Mouse (Mus musculus): ENCODE data around the gene Nupr1. TPM values are rescaled to one million over a fixed set of nuclear protein-coding genes. Genes with fewer than 3 reads are reported as not detected.

Nupr1 gene
- polyA plus RNA-seq (2015; fragmentation: Nextera tagmentation; extraction: Ambion mirVana): 70.8 and 73.3 TPM in 2 replicates

GRCm38 (mm10) chr7:126630824-126631518 lies at the start of gene Nupr1:
Nupr1 (minus strand) TSS chr7:126630861.
- no peak within 1 kb of the TSS for H3K4me2 ChIP-seq (ENCODE audit: low read depth, low read length)
- H3K27ac ChIP-seq (ENCODE audit: low read length): peak within 1 kb of the TSS; percentile 50
- ATAC-seq: peak; percentile 59
- 77% methylated on average over 4 of the region's 4 CpGs for WGBS
- H3K27me3 ChIP-seq (replicated peaks; ENCODE audit: control insufficient read depth, insufficient read depth, low read length): no peaks in the 10 kb centered on the region
- peaks cover 10% of the 10 kb centered on the region; the same call in 1 of the 2 replicates for H3K4me1 ChIP-seq (ENCODE audit: control insufficient read depth, insufficient read depth, low read length)
- no peak within 1 kb of the TSS for H3K4me3 ChIP-seq (ENCODE audit: low read length)
- H3K9ac ChIP-seq (ENCODE audit: low read depth, low read length): no peak within 1 kb of the TSS
- no peaks in the 10 kb centered on the region for H3K9me3 ChIP-seq (ENCODE audit: control insufficient read depth, low read length)
- no peaks in the 10 kb centered on the region for H3K36me3 ChIP-seq (ENCODE audit: control insufficient read depth, insufficient read depth, low read length)

- H3K27me3 ChIP-seq (replicated peaks; ENCODE audit: control insufficient read depth, insufficient read depth, low read length): no peaks in the 10 kb centered on the region
- no peaks in the 10 kb centered on the region for H3K4me1 ChIP-seq (ENCODE audit: control insufficient read depth, insufficient read depth, low read length)
- 0 out of 2 replicates have a peak, but pooled peaks cover 2% of the 10 kb centered on the region for H3K36me3 ChIP-seq (ENCODE audit: control insufficient read depth, insufficient read depth, low read length)
- H3K4me2 ChIP-seq (ENCODE audit: low read depth, low read length): no peak overlapping the region
- 83% methylated on average over 5 of the region's 5 CpGs for WGBS
- no peak overlapping the region for H3K4me3 ChIP-seq (ENCODE audit: low read length)
- ATAC-seq: no peak
- no peak overlapping the region for H3K27ac ChIP-seq (ENCODE audit: low read length)
- H3K9ac ChIP-seq (ENCODE audit: low read depth, low read length): no peak overlapping the region
- no peaks in the 10 kb centered on the region for H3K9me3 ChIP-seq (ENCODE audit: control insufficient read depth, low read length)
These were observed 49.0 kb upstream of the Nupr1 start for GRCm38 (mm10) chr7:126679683-126680082.

- no peaks in the 10 kb centered on the region for H3K4me1 ChIP-seq (ENCODE audit: control insufficient read depth, insufficient read depth, low read length)
- no peaks in the 10 kb centered on the region for H3K27me3 ChIP-seq (replicated peaks; ENCODE audit: control insufficient read depth, insufficient read depth, low read length)
- 46% methylated on average over 8 of the region's 8 CpGs for WGBS
- H3K9me3 ChIP-seq (ENCODE audit: control insufficient read depth, low read length): no peaks in the 10 kb centered on the region
- peak overlapping the region; percentile 27; the same call in 1 of the 2 replicates for H3K27ac ChIP-seq (ENCODE audit: low read length)
- H3K9ac ChIP-seq (ENCODE audit: low read depth, low read length): no peak overlapping the region
- 0 out of 2 replicates have a peak, but pooled peaks cover 2% of the 10 kb centered on the region for H3K36me3 ChIP-seq (ENCODE audit: control insufficient read depth, insufficient read depth, low read length)
- peak; percentile 37; the same call in 1 of the 2 replicates for ATAC-seq
- no peak overlapping the region for H3K4me2 ChIP-seq (ENCODE audit: low read depth, low read length)
- H3K4me3 ChIP-seq (ENCODE audit: low read length): no peak overlapping the region
These were observed 48.1 kb upstream of the Nupr1 start for GRCm38 (mm10) chr7:126678545-126679341.

GRCm38 (mm10) chr7:126676631-126677220 lies 46.1 kb upstream of the Nupr1 start:
- H3K4me3 ChIP-seq (ENCODE audit: low read length): no peak overlapping the region
- no peak overlapping the region for H3K9ac ChIP-seq (ENCODE audit: low read depth, low read length)
- no peak for ATAC-seq
- H3K36me3 ChIP-seq (ENCODE audit: control insufficient read depth, insufficient read depth, low read length): peaks cover 8% of the 10 kb centered on the region; the same call in 1 of the 2 replicates
- H3K9me3 ChIP-seq (ENCODE audit: control insufficient read depth, low read length): no peaks in the 10 kb centered on the region
- WGBS: 78% methylated on average over 4 of the region's 4 CpGs
- no peaks in the 10 kb centered on the region for H3K4me1 ChIP-seq (ENCODE audit: control insufficient read depth, insufficient read depth, low read length)
- H3K27ac ChIP-seq (ENCODE audit: low read length): no peak overlapping the region
- H3K27me3 ChIP-seq (replicated peaks; ENCODE audit: control insufficient read depth, insufficient read depth, low read length): no peaks in the 10 kb centered on the region
- H3K4me2 ChIP-seq (ENCODE audit: low read depth, low read length): no peak overlapping the region

DNA sequence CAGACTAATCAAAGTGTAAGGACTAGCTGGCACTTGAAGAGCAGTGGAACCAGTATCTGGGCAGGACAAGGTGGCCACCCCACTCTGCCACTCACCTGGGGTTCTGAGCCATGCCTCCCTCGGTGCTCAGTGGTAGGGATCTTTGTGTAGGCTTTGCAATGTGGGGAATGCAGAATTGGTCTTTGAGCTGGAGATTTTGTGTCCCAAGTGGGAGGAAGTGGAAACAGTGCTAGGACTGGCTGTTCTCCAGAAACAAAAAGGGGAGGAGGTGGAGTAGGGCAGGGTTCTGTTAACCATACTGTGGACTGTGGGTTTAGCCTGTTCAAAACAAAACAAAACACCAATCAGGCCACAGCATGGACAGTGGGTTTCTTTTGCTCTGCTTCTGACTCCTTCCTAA lies 45.5 kb upstream of the Nupr1 start, which contains the start of gene Sult1a1:
Sult1a1 (minus strand) TSS at position 226 of the 400 bp plus-strand sequence.
- H3K27ac ChIP-seq (ENCODE audit: low read length): 0 out of 2 replicates have a peak within 1 kb of the TSS, but pooled peaks have one; percentile 7
- H3K4me1 ChIP-seq (ENCODE audit: control insufficient read depth, insufficient read depth, low read length): no peaks in the 10 kb centered on the region
- no peaks in the 10 kb centered on the region for H3K9me3 ChIP-seq (ENCODE audit: control insufficient read depth, low read length)
- ATAC-seq: peak; percentile 22; the same call in 1 of the 2 replicates
- H3K36me3 ChIP-seq (ENCODE audit: control insufficient read depth, insufficient read depth, low read length): peaks cover 9% of the 10 kb centered on the region; the same call in 1 of the 2 replicates
- no peak within 1 kb of the TSS for H3K4me2 ChIP-seq (ENCODE audit: low read depth, low read length)
- no peaks in the 10 kb centered on the region for H3K27me3 ChIP-seq (replicated peaks; ENCODE audit: control insufficient read depth, insufficient read depth, low read length)
- WGBS: 64% methylated on average over 1 of the region's 1 CpGs
- no peak within 1 kb of the TSS for H3K4me3 ChIP-seq (ENCODE audit: low read length)
- no peak within 1 kb of the TSS for H3K9ac ChIP-seq (ENCODE audit: low read depth, low read length)

GRCm38 (mm10) chr7:126675104-126675503 lies 44.4 kb upstream of the Nupr1 start:
- WGBS: 97% methylated on average over 8 of the region's 8 CpGs
- ATAC-seq: no peak
- no peak overlapping the region for H3K27ac ChIP-seq (ENCODE audit: low read length)
- H3K36me3 ChIP-seq (ENCODE audit: control insufficient read depth, insufficient read depth, low read length): peaks cover 10% of the 10 kb centered on the region; the same call in 1 of the 2 replicates
- H3K4me1 ChIP-seq (ENCODE audit: control insufficient read depth, insufficient read depth, low read length): no peaks in the 10 kb centered on the region
- no peak overlapping the region for H3K9ac ChIP-seq (ENCODE audit: low read depth, low read length)
- H3K27me3 ChIP-seq (replicated peaks; ENCODE audit: control insufficient read depth, insufficient read depth, low read length): no peaks in the 10 kb centered on the region
- H3K4me3 ChIP-seq (ENCODE audit: low read length): no peak overlapping the region
- no peaks in the 10 kb centered on the region for H3K9me3 ChIP-seq (ENCODE audit: control insufficient read depth, low read length)
- no peak overlapping the region for H3K4me2 ChIP-seq (ENCODE audit: low read depth, low read length)

- Histone ChIP-seq H3K9me3 (ENCODE audit: control insufficient read depth, low read length) (no peaks in the 10 kb centered on the region), H3K27ac (ENCODE audit: low read length) (no peak overlapping the region), H3K4me2 (ENCODE audit: low read depth, low read length) (no peak overlapping the region), H3K4me1 (ENCODE audit: control insufficient read depth, insufficient read depth, low read length) (peaks cover 13% of the 10 kb centered on the region), H3K36me3 (ENCODE audit: control insufficient read depth, insufficient read depth, low read length) (peaks cover 8% of the 10 kb centered on the region; the same call in 1 of the 2 replicates), H3K4me3 (ENCODE audit: low read length) (no peak overlapping the region), H3K9ac (ENCODE audit: low read depth, low read length) (no peak overlapping the region), H3K27me3 (replicated peaks; ENCODE audit: control insufficient read depth, insufficient read depth, low read length) (no peaks in the 10 kb centered on the region)
- ATAC-seq: no peak
- 94% methylated on average over 9 of the region's 9 CpGs for WGBS
These were observed 41.5 kb upstream of the Nupr1 start for GRCm38 (mm10) chr7:126672111-126672510.

- Histone ChIP-seq H3K4me2 (ENCODE audit: low read depth, low read length) (no peak overlapping the region), H3K4me1 (ENCODE audit: control insufficient read depth, insufficient read depth, low read length) (peaks cover 16% of the 10 kb centered on the region), H3K36me3 (ENCODE audit: control insufficient read depth, insufficient read depth, low read length) (peaks cover 8% of the 10 kb centered on the region; the same call in 1 of the 2 replicates), H3K9me3 (ENCODE audit: control insufficient read depth, low read length) (no peaks in the 10 kb centered on the region), H3K4me3 (ENCODE audit: low read length) (no peak overlapping the region), H3K27me3 (replicated peaks; ENCODE audit: control insufficient read depth, insufficient read depth, low read length) (no peaks in the 10 kb centered on the region), H3K27ac (ENCODE audit: low read length) (no peak overlapping the region), H3K9ac (ENCODE audit: low read depth, low read length) (no peak overlapping the region)
- no peak for ATAC-seq
- 82% methylated on average over 3 of the region's 3 CpGs for WGBS
These were observed 39.5 kb upstream of the Nupr1 start for GRCm38 (mm10) chr7:126670152-126670551.

- peaks cover 8% of the 10 kb centered on the region; the same call in 1 of the 2 replicates for H3K36me3 ChIP-seq (ENCODE audit: control insufficient read depth, insufficient read depth, low read length)
- H3K9ac ChIP-seq (ENCODE audit: low read depth, low read length): no peak overlapping the region; the same call in 1 of the 2 replicates
- H3K27me3 ChIP-seq (replicated peaks; ENCODE audit: control insufficient read depth, insufficient read depth, low read length): no peaks in the 10 kb centered on the region
- H3K4me2 ChIP-seq (ENCODE audit: low read depth, low read length): no peak overlapping the region
- no peaks in the 10 kb centered on the region for H3K9me3 ChIP-seq (ENCODE audit: control insufficient read depth, low read length)
- ATAC-seq: no peak
- 68% methylated on average over 5 of the region's 5 CpGs for whole genome bisulfite sequencing
- H3K4me3 ChIP-seq (ENCODE audit: low read length): no peak overlapping the region
- H3K4me1 ChIP-seq (ENCODE audit: control insufficient read depth, insufficient read depth, low read length): peaks cover 30% of the 10 kb centered on the region
- H3K27ac ChIP-seq (ENCODE audit: low read length): peak overlapping the region; percentile 69
These were observed 37.8 kb upstream of the Nupr1 start for GRCm38 (mm10) chr7:126668452-126668851.

Measured in intestine, embryonic 16.5 days (tissue).